Mouse (Mus musculus): ENCODE measurements around the gene Gal.

Gene Gal

GRCm38 (mm10) chr19:3414268-3414733 is at the start of gene Gal:
Gal (minus strand) TSS chr19:3414544.
- no peak for DNase-seq (ENCODE audit: low read depth, low spot score)

DNA sequence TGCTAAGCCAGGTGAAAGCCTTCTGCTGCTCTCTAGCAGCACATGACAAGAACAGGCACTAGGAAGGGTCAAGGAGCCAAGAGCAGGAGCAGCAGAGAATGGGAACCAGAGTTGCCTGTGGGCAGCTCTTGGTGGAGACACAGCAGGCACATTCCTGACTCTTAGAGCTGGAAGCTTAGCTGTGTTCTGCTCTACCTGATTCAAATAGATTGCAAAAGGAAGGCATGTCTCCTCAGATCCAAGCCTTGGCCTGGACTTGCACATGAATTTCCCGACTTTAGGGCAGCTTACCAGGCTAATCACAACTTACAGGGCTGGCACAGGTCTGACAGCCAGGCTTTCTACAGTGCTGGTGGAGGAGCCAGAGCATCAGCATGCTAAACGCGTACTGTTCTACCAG is 45.6 kb upstream of the Gal start:
- DNase-seq (ENCODE audit: low read depth, low spot score) = no peak

- no peak for DNase-seq (ENCODE audit: low read depth, low spot score)
Measured at GRCm38 (mm10) chr19:3458331-3459099, 44.2 kb upstream of the Gal start.

DNA sequence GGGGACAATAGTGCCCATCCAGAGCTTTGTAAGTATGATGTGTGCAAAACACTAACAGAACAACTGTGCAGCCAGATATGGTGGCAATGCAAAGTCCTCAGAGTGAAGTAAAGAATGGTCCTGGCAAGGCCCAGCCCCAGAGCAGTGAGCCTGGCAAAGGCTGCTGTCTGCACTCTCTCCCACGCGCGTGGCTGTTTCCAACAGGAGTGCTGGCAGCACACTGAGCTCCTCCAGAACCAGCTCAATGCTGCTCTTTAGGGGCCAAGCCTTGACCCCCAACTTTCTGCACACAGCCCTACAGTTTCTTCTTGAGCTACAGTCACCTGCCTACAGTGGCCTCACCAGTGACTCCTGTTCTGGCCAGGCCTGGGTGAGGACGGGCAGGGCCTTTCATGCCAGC is 43.4 kb upstream of the Gal start:
- no peak for DNase-seq (ENCODE audit: low read depth, low spot score)

DNA sequence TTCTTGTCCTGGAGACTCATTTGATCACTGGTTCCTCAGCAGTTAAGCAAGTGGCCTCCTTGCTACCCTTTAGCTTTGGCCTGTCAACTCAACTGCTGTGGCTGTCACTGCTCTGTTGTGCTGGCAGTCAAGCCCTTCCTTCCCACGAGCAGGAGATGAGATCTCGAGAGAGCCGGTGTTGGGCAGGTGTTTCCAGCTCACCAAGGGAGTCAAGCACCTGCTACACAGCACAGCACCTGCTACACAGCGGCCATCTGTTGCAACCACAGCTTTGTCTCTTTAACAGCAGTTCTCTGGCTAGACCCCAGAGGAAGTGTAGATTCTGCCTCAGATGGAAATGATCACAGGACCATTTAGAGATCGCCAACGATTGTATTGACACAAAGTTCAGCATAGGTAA is 37.3 kb upstream of the Gal start:
- no peak for DNase-seq (ENCODE audit: low read depth, low spot score)

- peak; percentile 67 for DNase-seq (ENCODE audit: low read depth, low spot score)
Measured at GRCm38 (mm10) chr19:3451170-3451569, 36.8 kb upstream of the Gal start.

DNA sequence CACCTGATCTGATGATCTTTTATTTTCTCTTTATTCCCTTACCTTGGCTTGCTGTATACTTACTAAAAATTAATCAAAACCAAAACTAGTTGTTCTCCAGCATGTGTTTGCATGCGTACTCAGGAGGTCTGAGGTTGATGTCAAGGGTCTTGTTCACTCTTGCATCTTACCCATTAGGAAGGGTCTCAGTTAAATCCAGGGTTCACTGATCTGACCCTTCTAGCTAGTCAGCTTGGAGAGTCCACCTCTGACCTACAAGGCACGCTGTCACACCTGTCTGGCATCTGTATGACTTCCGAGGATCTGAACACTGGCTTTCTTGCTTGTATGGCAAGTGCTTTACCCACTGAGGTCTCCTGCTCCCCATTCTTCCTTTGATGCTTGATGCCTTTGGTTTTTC is 36.4 kb upstream of the Gal start:
- DNase-seq (ENCODE audit: low read depth, low spot score) = no peak

DNA sequence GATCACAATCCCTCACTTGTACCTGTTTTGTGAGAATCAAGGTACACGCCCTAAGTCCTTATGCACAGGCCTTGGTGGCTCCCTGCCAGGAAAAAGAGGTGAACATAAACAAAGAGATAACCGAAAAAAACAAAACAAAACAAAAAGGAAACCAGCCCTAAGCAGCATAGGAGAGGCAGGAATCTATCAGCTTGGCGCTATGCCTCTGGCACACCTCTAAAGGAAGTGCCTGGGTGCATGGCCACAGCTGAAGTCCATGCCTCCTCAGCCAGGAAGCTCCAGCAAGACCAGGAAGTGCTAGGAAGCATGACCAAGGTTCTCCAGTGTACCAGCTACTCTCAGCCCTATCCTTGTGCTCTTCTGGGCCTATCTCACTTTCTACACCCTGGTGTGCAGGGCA is 34.9 kb upstream of the Gal start:
- no peak for DNase-seq (ENCODE audit: low read depth, low spot score)

- DNase-seq (ENCODE audit: low read depth, low spot score) = no peak
Measured at GRCm38 (mm10) chr19:3447348-3447747, 33.0 kb upstream of the Gal start.

- no peak for DNase-seq (ENCODE audit: low read depth, low spot score)
Measured at GRCm38 (mm10) chr19:3441092-3441491, 26.7 kb upstream of the Gal start.

GRCm38 (mm10) chr19:3440667-3441066 is 26.3 kb upstream of the Gal start:
- DNase-seq (ENCODE audit: low read depth, low spot score) = no peak

DNA sequence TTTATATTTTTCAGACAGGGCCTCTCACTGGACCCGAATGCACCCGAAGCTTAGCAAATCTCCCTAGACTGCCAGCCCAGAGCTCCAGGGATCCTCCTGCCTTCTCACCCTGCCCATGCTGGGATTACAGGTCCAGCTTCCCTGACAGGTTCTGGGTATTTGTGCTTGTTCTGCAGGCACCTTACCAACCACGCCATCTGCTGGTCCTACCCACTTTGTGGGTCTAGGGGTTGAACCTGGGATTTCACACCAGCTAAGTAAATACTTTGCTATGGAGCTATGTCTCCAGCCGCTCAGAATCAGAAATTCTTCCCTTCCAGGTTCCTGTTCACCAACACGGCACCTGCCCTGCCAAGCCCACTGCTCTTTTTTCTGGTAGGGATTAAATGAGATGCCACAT is 23.6 kb upstream of the Gal start:
- DNase-seq (ENCODE audit: low read depth, low spot score) = no peak

- no peak for DNase-seq (ENCODE audit: low read depth, low spot score)
Measured at GRCm38 (mm10) chr19:3436840-3437239, 22.5 kb upstream of the Gal start.

DNA sequence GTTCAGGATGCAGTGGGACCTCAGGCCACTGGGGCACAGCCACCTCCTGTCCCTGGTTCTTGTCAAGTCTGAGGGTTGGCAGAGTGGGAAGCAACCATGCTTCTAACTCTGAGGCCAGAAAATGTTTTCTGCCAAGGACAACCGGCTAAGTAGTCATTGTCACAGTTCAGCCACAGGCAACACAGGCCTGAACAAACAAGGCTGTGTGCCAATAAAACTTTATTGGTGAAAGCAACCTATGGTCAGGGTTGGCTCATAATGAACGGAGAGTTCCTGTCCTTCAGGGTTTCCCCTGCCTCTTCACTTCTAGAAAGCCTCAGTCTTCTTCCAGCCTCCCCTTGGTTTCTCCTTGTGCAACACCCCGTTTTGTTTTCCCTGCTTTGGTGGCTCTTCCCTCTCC is 21.5 kb upstream of the Gal start:
- no peak for DNase-seq (ENCODE audit: low read depth, low spot score)

DNA sequence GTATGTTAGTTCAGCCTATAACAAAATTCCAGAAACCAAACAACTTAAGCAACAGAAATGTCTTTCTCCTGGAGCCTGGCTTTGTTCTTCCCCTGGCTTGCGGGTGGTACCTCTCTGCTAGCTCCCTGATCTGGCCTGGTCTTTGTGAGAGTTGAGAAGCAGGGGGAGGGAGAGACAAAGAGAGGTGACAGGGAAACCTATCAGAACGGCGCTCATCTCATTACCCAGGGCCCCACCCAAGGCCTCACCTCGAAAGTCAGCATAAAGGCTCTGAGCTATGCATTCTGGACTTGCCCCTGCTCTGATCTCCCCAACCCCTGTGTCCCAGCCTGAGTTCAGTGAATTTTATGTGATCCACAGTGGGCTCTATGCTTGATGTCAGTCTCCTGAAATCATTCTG is 20.3 kb upstream of the Gal start:
- no peak for DNase-seq (ENCODE audit: low read depth, low spot score)

DNA sequence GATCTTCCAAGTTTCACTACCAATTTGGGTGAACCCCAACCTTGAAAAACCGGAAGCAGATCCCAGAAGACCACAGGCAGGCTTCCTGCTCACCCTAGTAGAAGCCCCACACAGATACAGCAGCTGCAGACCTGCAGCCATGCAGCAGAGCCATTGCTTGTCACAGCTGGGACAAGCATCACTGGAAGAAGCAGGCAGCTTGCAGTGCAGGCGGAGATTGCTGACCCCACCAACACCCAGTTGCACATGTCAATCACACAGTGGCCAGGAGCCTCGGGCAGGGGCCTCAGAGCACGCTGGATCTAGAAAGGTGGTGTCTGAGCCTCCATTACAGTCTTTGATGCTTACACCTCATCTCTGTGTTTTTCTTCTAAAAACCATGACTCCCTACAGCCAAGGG is 19.8 kb upstream of the Gal start:
- DNase-seq (ENCODE audit: low read depth, low spot score) = no peak

GRCm38 (mm10) chr19:3431969-3432368 is 17.6 kb upstream of the Gal start:
- no peak for DNase-seq (ENCODE audit: low read depth, low spot score)

- no peak for DNase-seq (ENCODE audit: low read depth, low spot score)
Measured at GRCm38 (mm10) chr19:3431066-3431465, 16.7 kb upstream of the Gal start.

DNA sequence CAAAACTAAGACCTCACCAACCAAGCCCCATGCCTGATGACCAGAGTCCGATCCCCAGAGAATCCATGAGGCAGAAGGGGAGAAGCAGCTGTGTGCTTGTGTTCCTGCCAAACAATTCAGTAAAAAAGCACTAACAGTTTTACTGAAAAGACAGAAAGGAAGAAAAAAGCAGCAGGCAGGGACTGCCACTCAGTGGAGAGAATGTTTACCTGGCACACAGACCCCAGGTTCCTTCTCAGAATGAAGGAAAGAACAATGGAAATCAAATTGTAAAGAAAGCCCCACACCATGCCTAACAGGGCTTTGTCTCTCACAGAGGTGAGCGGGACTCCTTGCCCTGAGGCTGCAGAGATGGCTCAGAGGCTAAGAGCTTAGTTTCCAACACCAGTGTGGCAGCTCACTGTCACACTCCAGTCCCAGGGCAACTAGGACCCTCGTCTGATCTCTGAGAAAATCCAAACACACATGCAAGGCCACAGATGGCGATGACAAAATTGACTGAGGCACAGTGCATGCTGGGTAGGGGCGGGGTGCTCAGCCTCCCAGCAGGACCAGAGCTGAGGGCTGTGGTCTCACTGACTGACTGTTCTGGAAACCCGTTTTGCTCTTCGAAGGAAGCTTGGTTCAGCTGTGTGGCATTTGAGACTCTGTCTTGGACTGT is 14.9 kb upstream of the Gal start:
- DNase-seq (ENCODE audit: low read depth, low spot score) = no peak

DNA sequence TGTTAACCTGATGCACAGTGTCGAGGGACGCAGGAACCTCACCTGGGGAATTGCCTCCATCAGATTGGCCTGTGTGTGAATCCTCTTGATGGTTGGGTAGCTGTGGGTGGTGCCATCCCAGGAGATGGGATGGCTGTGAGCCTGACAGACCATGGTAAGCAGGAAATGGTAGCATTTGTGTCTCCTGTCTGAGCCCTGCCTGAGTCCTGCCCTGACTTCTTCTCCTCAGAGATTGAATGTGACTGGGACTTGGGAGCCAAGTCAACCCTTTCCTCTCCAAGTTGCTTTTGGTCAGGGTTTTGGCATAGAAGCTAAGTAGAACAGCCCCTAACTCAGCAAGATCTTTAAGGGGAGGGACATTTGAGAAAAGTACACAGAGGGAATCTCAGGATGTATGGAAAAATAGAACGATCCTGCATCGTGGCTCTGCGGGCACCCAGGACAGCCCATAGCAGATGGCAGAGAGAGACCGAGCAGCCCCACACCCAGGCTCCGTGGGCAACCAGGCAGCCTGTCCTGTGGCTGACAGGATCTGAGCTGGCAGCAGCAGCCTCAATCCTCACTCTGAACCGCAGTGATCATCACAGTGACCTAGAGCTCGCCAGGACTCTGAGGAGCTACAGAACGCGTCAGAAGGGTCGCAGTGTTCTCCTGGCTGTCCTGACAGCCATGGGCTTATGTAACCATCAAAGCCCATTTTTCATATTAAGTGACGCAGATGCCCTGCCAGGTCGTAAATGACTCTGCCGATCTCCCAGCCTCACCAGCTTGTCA is 13.9 kb upstream of the Gal start:
- no peak for DNase-seq (ENCODE audit: low read depth, low spot score)

GRCm38 (mm10) chr19:3424214-3424613 is 9.9 kb upstream of the Gal start:
- DNase-seq (ENCODE audit: low read depth, low spot score) = no peak

- no peak for DNase-seq (ENCODE audit: low read depth, low spot score)
Measured at GRCm38 (mm10) chr19:3422981-3423380, 8.6 kb upstream of the Gal start.

DNA sequence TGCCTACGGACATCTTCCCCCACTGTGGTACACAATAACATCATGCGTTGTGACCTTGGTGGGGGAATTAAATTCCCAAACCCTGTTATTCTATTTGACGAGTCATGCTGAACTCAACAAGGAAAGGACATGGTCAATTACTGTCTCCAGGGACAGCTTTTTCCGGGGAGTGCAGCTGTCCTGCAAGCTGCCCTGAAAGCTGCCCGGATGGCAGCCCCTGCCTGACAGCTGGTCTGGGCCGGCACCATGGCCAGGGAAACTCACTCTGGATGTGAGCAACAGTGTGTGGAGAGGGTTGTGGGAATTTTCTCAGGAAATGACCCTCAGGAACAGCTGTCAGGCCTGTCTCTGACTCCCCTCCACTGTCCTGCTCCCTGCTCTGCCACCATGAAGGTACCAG is 8.1 kb upstream of the Gal start:
- no peak for DNase-seq (ENCODE audit: low read depth, low spot score)
